Mouse (Mus musculus) 3134 (cell line): ENCODE measurements at regions not wholly inside any gene's neighbourhood (a gene's known extent, or its start where the extent isn't known, plus 50 kb on each side); places are given as distances from the start of the nearest gene placed in this dataset.

Experiments
- DNase-seq: peaks from one replicate; pipeline ENCODE4 v3.0.0-alpha.2; 2011; ENCODE audit warnings: low spot score; ENCODE audit not compliant: insufficient read length; ENCODE audit errors: extremely low read depth

GRCm38 (mm10) chr19:44626261-44626660 lies 63.6 kb downstream of the Hif1an start:
- DNase-seq = no peak

- no peak for DNase-seq
Measured at GRCm38 (mm10) chr19:44629705-44630104, 67.1 kb downstream of the Hif1an start.

- DNase-seq = no peak
Measured at GRCm38 (mm10) chr19:44631356-44632007, 68.8 kb downstream of the Hif1an start.

DNA sequence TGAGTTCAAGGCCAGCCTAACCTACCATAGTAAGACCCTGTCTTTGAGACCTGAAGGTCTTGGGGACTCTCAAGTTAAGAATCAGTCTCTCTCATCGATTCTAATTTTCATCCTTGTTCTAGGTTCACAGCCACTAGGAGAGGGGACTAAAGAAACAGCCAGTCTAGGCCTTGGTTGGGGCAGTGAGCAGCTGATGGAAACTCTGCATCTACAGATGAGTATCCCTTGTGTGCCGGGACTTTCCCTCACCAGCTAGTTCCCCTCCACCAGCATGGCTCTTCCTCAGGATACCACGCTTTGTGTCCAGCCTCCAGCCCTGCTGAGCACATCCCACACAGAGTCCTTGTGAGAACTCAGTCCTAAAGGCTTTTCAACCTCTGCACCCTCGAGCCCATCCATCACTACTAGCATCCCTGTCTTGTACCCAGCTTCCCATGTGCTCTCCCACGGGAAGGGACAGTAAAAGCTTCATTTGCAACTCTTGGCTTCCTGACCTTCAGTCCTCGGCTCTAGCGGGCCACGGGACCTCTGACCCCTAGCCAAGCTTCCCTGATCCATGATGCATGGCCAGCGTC lies 74.6 kb downstream of the Hif1an start:
- DNase-seq = no peak

- no peak for DNase-seq
Measured at GRCm38 (mm10) chr19:44640021-44640420, 77.4 kb downstream of the Hif1an start.

DNA sequence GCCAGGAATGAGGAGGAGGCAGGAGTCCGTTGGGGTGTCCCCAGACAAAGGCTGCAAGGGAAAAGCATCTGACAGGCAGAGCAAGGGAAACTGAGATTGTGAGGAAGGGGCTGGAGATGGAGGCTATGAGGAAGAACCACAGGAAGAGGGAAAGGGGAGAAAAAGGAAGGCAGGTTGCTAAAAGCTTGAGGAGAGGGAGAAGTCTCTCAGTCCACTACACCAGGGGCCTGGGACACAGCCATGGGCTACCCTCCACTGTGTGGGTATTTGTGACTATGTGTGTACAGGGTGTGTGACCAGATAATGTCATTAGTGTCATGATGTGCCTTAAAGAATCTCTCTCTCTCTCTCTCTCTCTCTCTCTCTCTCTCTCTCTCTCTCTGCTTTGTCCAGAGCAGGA lies 77.9 kb downstream of the Hif1an start:
- DNase-seq = no peak

- DNase-seq = no peak
Measured at GRCm38 (mm10) chr19:44642294-44642693, 79.6 kb downstream of the Hif1an start.

DNA sequence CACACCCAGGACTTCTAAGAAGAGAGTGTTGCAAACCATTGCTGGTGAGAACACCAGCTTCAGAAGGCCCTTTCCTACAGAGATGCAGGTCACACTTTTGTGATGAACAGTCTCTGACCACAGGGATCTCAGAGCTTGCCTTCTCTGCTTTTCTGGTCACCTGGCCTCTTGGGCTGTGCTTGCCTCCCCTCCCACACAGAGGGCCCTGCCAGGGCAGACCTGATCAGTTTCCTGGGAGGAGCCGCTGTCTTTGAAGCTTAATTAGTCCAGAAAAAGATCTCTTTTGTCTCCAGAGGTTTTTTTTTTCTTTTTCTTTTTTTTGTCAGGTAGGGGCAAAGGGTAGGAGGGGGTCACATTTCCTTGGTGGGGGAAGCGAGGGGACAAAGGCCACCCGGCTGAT lies 81.7 kb downstream of the Hif1an start:
- no peak for DNase-seq

- DNase-seq = no peak
Measured at GRCm38 (mm10) chr19:44644929-44645328, 82.3 kb downstream of the Hif1an start.

DNA sequence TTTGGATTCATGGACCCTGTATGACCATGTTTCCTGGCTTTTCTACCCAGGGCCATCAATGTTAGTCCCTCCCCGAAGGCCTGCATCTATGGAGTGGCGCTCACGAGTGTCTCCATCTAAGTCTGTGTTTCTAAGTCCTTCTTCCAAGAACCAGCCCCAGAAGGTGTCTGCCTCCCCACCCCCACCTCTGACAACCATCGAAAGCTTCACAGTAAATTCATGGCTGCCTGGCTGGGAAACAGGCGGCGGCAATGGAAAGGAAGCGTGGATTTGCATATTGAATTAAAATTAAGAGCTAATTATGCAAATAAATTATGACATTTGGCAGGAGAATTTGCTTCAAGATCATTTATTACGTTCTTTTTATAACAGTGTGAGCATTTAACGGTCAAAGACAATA lies 83.9 kb downstream of the Hif1an start:
- DNase-seq = no peak

DNA sequence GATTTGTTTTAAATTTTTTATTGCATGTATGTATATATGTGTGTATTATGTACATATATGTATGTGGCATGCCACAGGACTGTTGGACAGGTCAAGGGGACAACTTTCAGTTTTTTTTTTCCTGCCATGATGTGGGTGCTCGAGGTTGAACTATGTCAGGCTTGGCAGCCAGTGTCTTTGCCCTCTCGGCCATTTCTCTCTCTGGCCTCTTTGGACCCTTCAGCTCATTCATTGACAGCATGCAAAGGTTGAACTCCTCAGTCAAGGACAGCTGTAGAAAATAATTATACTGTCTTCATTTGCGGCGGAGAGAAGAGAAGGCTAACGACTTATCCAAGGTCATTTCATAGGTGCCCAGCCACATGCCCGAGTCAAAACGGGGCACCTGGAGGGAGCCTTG lies 86.6 kb downstream of the Hif1an start:
- DNase-seq = no peak

- DNase-seq = no peak
Measured at GRCm38 (mm10) chr19:44650841-44651240, 88.2 kb downstream of the Hif1an start.

GRCm38 (mm10) chr19:44651605-44652004 lies 89.0 kb downstream of the Hif1an start:
- no peak for DNase-seq

DNA sequence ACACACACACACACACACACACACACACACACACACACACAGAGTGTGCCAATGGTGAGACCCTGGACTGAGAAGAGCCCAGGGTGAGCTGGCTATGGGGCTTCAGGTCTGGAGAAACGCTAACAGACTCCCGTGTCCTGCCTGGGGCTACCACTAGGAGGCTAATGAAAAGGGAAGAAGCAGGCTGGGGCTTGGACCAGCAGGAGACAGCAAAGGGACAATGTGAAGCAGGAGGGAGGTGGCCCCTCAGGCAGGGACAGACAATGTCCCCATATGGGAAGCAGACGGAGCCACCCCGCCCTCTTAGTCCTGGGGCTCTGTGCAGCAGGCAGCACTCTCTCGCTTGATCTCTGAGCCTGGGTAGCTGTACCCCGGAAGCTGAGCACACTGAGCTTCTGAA lies 93.1 kb downstream of the Hif1an start:
- DNase-seq = peak; percentile 61

- DNase-seq = no peak
Measured at GRCm38 (mm10) chr19:44659316-44659715, 96.5 kb upstream of the Pax2 start.

- no peak for DNase-seq
Measured at GRCm38 (mm10) chr19:44669535-44669958, 86.3 kb upstream of the Pax2 start.

DNA sequence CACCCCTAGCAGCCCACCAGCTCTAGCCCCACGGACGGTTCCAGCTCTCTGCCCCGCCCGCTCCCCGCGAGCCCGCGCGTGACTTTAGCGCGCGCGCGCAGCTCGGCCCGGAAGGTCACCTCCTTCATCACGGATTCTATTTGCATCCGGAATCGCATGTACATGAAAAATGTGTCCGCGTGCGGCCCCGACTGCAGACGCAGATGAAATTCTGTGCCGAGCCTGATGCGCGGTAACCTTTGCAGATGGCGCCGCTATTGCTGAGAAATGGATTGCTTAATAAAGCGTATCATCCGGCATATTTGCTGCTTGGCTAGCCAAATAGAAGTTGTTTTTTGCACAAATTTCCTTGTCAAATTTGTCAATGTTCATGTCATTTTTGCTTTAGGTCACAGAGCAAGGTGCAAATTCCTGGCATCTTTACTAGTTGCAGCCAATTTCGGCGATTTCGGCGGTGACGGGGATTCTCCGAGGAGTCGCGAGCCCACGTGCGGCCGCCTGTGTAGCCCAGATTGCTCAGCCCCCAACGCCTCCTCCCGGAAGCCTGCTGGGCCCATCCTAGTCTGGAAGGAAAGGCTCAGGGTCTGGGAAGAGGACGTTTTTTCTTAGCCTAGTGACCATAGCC lies 81.1 kb upstream of the Pax2 start:
- DNase-seq = no peak

DNA sequence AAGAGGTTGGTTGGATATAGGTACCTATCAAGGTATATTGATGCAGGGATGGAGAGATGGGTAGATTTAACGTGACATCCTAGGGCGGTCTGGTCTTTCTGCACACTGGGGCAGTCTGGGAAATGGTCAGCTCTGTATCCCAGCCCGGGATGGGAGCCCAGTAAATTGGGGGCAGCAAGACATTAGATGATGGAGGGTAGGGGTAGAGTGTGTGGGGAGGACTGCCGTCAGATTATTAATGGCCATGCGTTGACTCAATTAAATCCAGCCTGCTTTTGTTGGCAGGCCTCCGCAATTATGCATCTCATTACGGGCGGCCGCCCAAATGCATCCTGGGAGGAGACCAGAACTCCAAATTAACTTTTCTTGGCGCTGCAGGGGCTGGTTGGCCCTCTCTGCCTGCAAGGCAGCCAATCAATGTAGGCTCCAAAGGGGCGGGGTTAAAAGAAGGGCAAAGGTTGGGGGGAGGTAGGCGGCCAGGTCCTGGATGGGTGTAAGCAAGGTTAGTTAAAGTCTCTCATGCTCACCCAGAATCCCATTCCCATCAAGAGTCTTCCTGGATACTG lies 79.2 kb upstream of the Pax2 start:
- no peak for DNase-seq

- DNase-seq = no peak
Measured at GRCm38 (mm10) chr19:44677295-44677694, 78.5 kb upstream of the Pax2 start.

GRCm38 (mm10) chr19:44678686-44679085 lies 77.2 kb upstream of the Pax2 start:
- peak; percentile 27 for DNase-seq

DNA sequence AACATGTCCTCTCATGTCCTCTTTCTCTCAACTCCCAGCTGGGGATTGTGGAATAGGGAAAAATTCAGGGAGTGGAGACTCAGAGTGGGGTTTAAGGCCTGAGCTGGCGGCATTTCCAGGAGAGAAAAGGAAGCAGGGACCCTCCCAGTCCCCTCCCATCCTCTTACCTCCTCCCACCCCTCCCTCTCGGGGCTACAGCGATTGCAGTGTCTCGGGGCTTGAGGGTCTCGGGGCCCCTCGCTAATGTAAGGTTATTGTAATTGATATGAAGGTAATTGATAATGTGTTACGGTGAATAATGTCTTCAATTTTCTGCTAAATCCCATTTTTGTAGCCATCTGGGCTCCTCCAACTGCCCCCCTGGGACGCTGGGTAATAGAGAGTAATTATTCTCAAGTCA lies 74.2 kb upstream of the Pax2 start:
- no peak for DNase-seq

- no peak for DNase-seq
Measured at GRCm38 (mm10) chr19:44683191-44683590, 72.7 kb upstream of the Pax2 start.
